Mouse (Mus musculus) MEL (cell line): ENCODE results near the gene Sapcd1.

Experiments used
- CTCF ChIP-seq, 3 experiments: IDR thresholded peaks in 2 of 3; conservative IDR thresholded peaks in 1 of 3; 2 replicates each; pipeline ENCODE4 v1.5.1; 2011 to 2012; ENCODE audit warnings: low read length in 3 of 3, low read depth in 2 of 3, mild to moderate bottlenecking in 2 of 3, improper control_type of control experiment in 1 of 3, inconsistent platforms in 1 of 3, mixed read lengths in 1 of 3, moderate library complexity in 1 of 3; ENCODE audit not compliant: control insufficient read depth in 1 of 3, insufficient read depth in 1 of 3, poor library complexity in 1 of 3, severe bottlenecking in 1 of 3
- GABPA ChIP-seq: IDR thresholded peaks from 2 replicates; pipeline ENCODE4 v1.6.1; 2012; ENCODE audit warnings: low read depth, mild to moderate bottlenecking, inconsistent platforms, low read length, improper control_type of control experiment, moderate library complexity
- GATA1 ChIP-seq: IDR thresholded peaks from 2 replicates; pipeline ENCODE4 v1.6.1; 2011; ENCODE audit warnings: low read depth, low read length, improper control_type of control experiment
- HCFC1 ChIP-seq: IDR thresholded peaks from 2 replicates; pipeline ENCODE4 v1.6.1; 2012; ENCODE audit warnings: low read depth, mild to moderate bottlenecking, inconsistent platforms, low read length, improper control_type of control experiment, moderate library complexity
- MAFK ChIP-seq: IDR thresholded peaks from 2 replicates; pipeline ENCODE4 v1.6.1; 2011; ENCODE audit warnings: low read depth, mild to moderate bottlenecking, low read length, improper control_type of control experiment, borderline replicate concordance
- MYC ChIP-seq: IDR thresholded peaks from 2 replicates; pipeline ENCODE4 v1.6.1; 2011; ENCODE audit warnings: low read depth, mild to moderate bottlenecking, low read length, improper control_type of control experiment, moderate library complexity
- POLR2A ChIP-seq, 2 experiments: IDR thresholded peaks; 2 replicates each; pipeline ENCODE4 v1.6.1; 2011 to 2012; ENCODE audit warnings: low read length in 2 of 2, mild to moderate bottlenecking in 2 of 2, control low read depth in 1 of 2, improper control_type of control experiment in 1 of 2, low read depth in 1 of 2, moderate library complexity in 1 of 2; ENCODE audit not compliant: control insufficient read depth in 1 of 2, insufficient read depth in 1 of 2, poor library complexity in 1 of 2
- TCF12 ChIP-seq: IDR thresholded peaks from 2 replicates; pipeline ENCODE4 v1.6.1; 2014; ENCODE audit warnings: low read depth, mild to moderate bottlenecking, inconsistent platforms, low read length, improper control_type of control experiment, moderate library complexity
- USF1 ChIP-seq: IDR thresholded peaks from 2 replicates; pipeline ENCODE4 v1.6.1; 2014; ENCODE audit warnings: low read depth, mild to moderate bottlenecking, inconsistent platforms, low read length, improper control_type of control experiment, moderate library complexity

DNA sequence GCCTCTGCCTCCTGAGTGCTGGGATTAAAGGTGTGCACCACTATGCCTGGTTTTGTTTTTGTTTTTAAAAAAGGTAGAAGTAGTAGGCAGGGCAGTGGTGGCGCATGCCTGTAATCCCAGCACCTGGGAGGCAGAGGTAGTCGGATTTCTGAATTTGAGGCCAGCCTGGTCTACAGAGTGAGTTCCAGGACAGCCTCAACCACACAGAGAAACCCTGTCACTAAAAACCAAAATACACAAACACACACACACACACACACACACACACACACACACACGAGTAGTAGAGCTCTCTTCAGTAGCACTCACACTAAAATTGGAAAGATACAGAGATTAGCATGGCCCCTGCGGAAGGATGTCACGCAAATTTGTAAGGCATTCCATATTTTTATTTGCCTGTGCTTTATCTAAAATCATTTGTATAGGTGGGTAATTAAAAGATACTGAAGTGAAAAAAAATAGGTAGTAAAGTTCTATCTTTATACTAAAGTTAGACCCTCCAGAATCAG, 21.2 kb upstream of the Sapcd1 start:
- TF ChIP-seq GATA1 (peak; percentile 18; the same call in 1 of the 2 replicates), CTCF (IDR thresholded peaks at IDR 0.05 in 2 of 3, conservative IDR thresholded peaks at IDR 0.05 in 1 of 3; ENCODE audit: control insufficient read depth in 1 of 3, insufficient read depth in 1 of 3, low read depth in 2 of 3, low read length in 3 of 3, poor library complexity in 1 of 3, severe bottlenecking in 1 of 3) (no peak), HCFC1 (0 out of 2 replicates have a peak, but pooled peaks have one; percentile 5), POLR2A (IDR thresholded peaks at IDR 0.05; ENCODE audit: control insufficient read depth in 1 of 2, insufficient read depth in 1 of 2, low read depth in 1 of 2, low read length in 2 of 2, poor library complexity in 1 of 2) (no peak), USF1 (no peak), MYC (no peak), MAFK (no peak), GABPA (no peak), TCF12 (no peak)
